Mouse (Mus musculus): ENCODE results near the gene Dusp11. TPM values are rescaled to one million over a fixed set of nuclear protein-coding genes. Genes with fewer than 3 reads are reported as not detected.
"Not testable (repeated sequence)": the region's sequence is repeated elsewhere in the genome, so short reads cannot be mapped to it uniquely, and the experiment has no call there.

Gene Dusp11
- total RNA-seq, 2 experiments from 2014 or later, result 79.0 to 89.5 TPM

- DNase-seq (ENCODE audit: low spot score in 2 of 2), result peak; percentile 82 to 86
Observed at GRCm38 (mm10) chr6:85936508-85937465, 24.7 kb downstream of the Dusp11 start.

DNA sequence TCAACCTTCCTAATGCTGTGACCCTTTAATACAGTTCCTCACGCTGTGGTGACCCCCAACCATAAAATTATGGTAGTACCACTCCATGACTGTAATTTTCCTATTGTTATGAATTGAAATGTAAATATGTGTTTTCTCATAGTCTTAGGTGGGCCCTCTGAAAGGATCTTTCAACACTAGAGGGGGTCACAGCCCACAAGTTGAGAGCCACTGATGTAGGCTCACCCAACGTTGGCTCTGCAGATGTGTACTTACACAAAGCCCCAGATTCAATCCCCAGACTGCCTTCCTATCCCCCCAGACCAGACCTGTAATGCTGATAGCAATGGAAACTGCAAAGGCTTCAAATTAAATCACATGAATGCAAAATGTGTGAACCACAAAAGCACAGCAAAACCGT lies 25.8 kb downstream of the Dusp11 start:
- DNase-seq (ENCODE audit: low spot score in 2 of 2), result no peak

GRCm38 (mm10) chr6:85934047-85934446 lies 27.4 kb downstream of the Dusp11 start:
- no peak for DNase-seq (ENCODE audit: low spot score in 2 of 2)

DNA sequence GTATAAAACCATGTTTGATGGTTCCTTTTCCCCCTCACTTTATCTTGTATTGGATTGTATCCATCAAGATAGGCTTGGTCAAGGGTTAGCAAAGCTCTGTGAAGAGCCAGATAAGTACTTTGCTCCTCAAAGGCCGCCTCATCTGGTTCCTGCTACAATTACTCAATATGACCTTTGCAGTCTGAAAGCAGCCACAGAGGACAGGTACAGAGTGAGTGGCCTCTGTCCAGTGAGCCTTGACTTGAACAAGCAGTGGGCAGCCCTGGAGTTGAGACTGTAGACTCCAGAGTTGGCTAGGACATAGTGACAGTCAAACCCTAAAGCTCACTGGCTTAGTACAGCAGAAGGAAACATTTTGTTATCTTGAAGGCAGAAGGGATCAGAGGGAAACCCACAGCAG lies 32.2 kb downstream of the Dusp11 start:
- DNase-seq (ENCODE audit: low spot score in 2 of 2), result no peak

DNA sequence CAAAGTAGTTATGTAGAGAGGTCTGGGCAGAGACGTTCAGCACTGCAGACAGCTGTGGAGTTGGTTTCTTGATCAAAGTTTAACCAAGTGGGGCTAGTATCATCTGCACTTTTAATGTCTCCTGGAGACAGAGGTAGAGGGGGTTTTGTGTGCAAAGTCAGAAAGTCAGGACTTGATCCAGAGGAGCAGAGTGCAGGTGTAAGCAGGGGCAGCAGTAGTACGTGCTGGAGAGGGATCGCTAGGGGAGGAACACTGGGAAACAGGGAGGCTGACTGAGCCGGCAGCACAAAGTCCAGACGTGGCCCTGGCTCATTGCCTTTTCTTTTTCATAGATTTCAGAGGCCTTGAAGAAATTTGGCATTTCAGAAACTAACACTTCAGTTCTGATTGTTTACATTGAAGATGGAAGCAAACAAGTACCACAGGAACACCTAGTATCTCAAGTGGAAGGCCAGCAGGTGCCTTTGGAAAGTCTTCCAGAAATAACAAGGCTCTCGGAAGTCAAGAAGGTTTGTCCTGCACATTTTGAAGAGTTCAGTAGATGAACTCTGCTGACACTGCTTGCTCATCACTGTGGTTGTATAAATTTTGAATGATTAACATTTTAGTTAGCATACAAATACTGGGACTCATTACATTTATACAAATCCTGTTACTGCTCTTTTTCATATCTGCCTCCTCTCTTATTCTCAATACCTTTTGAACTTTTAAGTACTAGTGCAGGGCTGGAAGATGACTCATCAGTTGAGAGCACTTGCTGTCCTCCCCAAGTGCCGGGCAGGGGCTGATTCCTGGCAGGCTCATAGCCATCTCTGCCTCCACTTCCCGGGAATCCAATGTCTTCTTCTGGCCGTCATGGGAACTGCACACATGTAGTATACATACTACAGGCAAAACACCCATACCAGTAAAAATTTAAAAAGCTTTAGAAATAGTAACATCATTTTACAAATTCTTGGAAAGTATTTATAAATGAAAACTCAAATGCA lies 33.7 kb downstream of the Dusp11 start:
- no peak for DNase-seq (ENCODE audit: low spot score in 2 of 2)

GRCm38 (mm10) chr6:85926709-85927108 lies 34.8 kb downstream of the Dusp11 start:
- DNase-seq (ENCODE audit: low spot score in 2 of 2), result no peak

DNA sequence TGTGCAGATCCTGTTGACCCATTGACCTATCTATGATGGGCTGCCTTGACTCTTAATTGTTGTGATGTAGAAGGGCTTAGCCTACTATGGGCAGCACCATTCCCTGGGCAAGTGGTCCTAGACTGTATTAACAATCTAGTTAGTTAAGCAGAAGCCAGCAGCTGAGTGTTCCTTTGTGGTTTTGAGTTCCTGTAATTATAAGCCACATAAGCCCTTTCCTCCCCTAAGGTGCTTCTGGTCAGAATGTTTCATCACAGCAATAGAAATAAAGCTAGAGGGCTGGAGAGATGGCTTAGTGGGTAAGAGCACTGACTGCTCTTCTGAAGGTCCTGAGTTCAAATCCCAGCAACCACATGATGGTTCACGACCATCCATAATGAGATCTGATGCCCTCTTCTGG lies 37.8 kb downstream of the Dusp11 start:
- DNase-seq (ENCODE audit: low spot score in 2 of 2), result no peak

- no peak for DNase-seq (ENCODE audit: low spot score in 2 of 2)
Observed at GRCm38 (mm10) chr6:85919401-85919800, 42.1 kb downstream of the Dusp11 start.

GRCm38 (mm10) chr6:85918341-85918740 lies 43.1 kb downstream of the Dusp11 start:
- not testable (repeated sequence) for DNase-seq (ENCODE audit: low spot score in 2 of 2)

- DNase-seq (ENCODE audit: low spot score in 2 of 2), result no peak
Observed at GRCm38 (mm10) chr6:85916596-85916995, 44.9 kb downstream of the Dusp11 start.

DNA sequence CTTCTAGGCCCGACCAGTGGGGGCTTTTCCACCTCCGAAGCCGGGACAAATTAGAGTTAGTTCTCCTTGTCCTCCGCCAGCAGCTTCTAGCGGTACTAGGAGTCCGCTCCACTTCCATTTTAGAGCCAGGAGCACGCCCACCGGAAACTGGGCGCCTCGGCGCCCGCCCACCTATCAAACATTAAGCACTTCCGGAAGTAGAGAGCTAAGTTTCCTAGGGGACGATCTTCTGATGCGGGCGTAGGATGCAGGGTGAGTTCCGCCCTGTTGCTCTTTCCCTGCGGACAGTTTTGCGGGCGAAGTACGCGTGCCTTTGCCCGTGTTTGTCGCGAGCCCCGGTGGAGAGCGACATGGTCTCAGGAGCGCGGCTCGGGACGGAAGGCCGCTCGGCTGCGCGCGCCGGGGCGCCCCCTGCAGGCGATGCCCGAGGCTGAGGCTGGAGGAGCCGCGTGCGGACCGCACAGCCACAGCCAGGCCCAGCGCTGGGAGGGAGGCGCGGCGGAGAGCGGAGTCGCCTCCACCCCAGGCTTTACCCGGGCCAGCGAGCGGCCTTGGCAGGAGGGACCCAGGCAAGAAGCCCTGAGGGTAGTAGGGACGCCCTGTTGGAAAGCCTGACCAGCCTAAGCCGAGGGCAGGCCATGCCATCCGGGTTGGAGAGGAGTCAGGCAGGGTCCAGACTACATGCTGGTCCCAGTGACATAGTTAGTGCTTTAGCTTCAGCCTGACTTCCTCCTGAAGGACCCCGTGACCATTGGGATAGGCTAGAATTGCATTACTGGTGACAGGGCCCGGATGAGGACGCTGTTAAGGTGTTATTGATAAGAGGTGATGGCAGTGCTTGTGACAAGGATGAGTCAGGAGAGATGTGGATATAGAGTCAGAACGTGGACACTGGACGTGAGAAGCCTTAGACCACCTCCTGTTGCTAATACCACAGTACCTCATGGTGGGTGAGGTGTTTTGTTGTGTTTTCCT lies 45.6 kb downstream of the Dusp11 start, which contains the start of gene Nat8f1:
TSS of gene Nat8f1 (minus strand) at position 149 of the 975 bp plus-strand sequence.
- peak; percentile 84 to 89 for DNase-seq (ENCODE audit: low spot score in 2 of 2)

GRCm38 (mm10) chr6:85915141-85915538 lies 46.3 kb downstream of the Dusp11 start:
- DNase-seq (ENCODE audit: low spot score in 2 of 2), result no peak

GRCm38 (mm10) chr6:85911587-85911986 lies 49.9 kb downstream of the Dusp11 start, which contains the start of gene Tprkb:
Tprkb (plus strand) TSS chr6:85911865.
- no peak for DNase-seq (ENCODE audit: low spot score in 2 of 2)

DNA sequence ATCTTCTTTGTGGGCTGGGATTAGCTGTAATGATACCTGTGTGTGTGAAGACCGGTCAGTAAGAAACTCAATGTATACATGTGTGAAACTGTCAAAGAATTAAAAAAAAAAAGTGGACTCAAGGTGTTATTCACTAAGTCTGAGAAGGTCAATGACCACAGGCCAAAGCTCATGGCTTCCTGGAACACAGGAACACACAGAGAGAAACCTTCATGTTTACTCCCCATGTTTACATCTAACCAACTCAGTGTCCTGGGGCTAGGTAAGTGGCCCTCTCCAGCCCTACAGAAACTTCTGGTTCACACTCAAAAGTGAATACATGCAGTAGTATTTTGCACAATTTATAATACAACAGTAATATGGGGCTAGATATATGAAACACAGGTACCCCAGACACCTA lies 51.8 kb downstream of the Dusp11 start:
- no peak for DNase-seq (ENCODE audit: low spot score in 2 of 2)

GRCm38 (mm10) chr6:85908341-85908740 lies 53.1 kb downstream of the Dusp11 start:
- DNase-seq (ENCODE audit: low spot score in 2 of 2), result no peak

- DNase-seq (ENCODE audit: low spot score in 2 of 2), result peak; percentile 50 to 62
Observed at GRCm38 (mm10) chr6:85906911-85907351, 54.5 kb downstream of the Dusp11 start.

DNA sequence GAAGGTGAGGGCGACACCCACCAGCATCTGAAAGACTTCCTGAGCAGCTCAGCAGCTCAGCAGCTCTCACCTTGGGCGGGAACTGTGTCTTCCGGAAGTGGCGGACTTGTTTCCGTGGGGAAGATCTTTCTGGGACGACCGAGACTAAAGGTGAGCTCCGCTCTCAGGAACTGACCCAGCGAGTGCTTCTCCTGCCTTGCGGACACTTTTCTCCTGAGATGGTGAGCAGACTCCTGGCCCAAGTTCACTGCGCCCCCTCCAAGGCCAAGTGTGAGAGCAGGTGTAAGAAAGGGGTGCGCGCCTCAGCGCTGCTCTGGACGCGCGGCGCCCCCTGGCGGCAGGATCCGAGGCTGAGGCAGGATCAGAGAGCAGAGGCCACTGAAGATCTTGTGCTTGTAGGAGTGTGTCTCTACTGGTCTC lies 56.8 kb downstream of the Dusp11 start, which contains the start of gene Nat8f4:
TSS of gene Nat8f4 (minus strand) at position 243 of the 420 bp plus-strand sequence.
- peak; percentile 81 to 88 for DNase-seq (ENCODE audit: low spot score in 2 of 2)

DNA sequence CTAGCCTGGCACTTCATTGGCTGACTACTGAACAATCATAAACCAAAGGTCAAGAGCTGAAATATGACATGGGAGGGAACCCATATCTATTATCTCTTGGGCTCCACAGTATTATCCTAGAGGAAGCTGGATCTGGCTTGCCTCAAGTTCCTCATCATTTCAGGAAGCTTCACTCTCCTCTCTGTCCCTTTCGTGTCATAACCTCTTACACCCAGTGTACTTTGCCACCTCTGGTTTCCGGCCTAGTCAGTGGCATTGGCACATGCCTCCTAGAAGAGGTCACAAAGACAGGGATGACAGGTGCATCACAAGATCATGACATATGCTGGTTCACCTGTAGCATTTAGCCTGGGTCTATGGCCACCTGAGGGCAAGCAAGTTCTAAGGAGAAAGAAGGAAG lies 59.2 kb downstream of the Dusp11 start:
- no peak for DNase-seq (ENCODE audit: low spot score in 2 of 2)

DNA sequence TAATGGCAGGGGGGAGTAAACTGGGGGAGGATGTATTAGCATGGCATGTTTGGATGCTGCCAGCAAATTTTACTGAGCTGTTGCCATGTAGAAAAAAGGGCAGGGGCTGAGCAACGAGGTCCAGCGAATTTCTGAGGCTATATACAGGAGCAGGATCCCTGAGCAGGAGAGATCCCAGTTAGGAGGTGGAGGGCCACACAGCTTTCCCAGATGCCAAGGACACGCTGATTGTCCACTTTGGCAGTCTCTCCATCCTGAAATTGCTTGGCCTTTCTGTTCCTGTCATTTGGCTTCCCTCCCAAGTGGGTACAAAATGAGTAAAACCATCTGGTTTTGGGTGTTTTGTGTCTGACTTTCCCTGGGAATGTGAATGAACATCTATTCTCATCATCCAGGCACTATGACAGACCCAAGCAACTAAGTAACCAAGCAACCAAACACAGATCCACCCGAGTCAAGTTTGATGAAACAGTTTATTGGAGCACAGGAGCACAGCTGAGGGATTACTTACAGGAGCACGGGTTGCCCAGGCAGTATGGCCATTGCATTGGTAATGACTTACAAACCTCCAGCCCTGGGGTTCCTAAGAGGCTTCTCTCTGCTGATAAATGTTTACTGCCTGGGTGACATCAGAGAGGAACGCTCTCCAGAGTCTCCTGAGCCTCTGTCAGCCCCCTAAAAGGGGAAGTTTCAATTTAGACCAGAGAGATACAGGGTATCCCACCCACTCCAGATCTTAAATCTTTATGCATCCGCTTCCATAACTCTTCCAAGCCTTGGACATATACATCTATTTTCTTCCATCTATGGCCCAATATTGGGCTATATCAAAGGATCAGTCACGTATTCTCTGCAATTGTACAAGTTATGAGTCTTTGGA lies 62.6 kb downstream of the Dusp11 start:
- DNase-seq (ENCODE audit: low spot score in 2 of 2), result peak; percentile 28 to 35
